Mouse (Mus musculus) liver, embryonic 16.5 days (tissue): ENCODE data around the gene Serpina3a. TPM values are rescaled to one million over a fixed set of nuclear protein-coding genes. Genes with fewer than 3 reads are reported as not detected.

Experiments
- ATAC-seq: fragments of 200-750 bp; cut with Nextera tagmentation; 2 replicates; pipeline ENCODE4 v1.8.0; 2017; ENCODE audit warnings: low read depth, mild to moderate bottlenecking, moderate number of reproducible peaks, moderate library complexity
- H3K27ac ChIP-seq: fragments of 300-500 bp; sonication (generic); 2 replicates; pipeline ENCODE4 v1.5.1; 2014; ENCODE audit warnings: mild to moderate bottlenecking, low read length
- H3K27me3 ChIP-seq: fragments of 300-500 bp; sonication (generic); 2 replicates; pipeline ENCODE4 v1.6.1; 2014; ENCODE audit warnings: low read depth, low read length, mixed read lengths; ENCODE audit not compliant: control insufficient read depth, insufficient read depth
- H3K36me3 ChIP-seq: fragments of 300-500 bp; sonication (generic); 2 replicates; pipeline ENCODE4 v1.6.1; 2014; ENCODE audit warnings: mild to moderate bottlenecking; ENCODE audit not compliant: control insufficient read depth, insufficient read depth
- H3K4me1 ChIP-seq: fragments of 300-500 bp; sonication (generic); 2 replicates; pipeline ENCODE4 v1.6.1; 2014; ENCODE audit warnings: low read depth, low read length, mixed read lengths; ENCODE audit not compliant: control insufficient read depth
- H3K4me2 ChIP-seq: fragments of 300-500 bp; sonication (generic); 2 replicates; pipeline ENCODE4 v1.6.1; 2014; ENCODE audit warnings: low read depth, low read length, mixed read lengths
- H3K4me3 ChIP-seq: fragments of 300-500 bp; sonication (generic); 2 replicates; pipeline ENCODE4 v1.5.1; 2014; ENCODE audit warnings: low read depth, mild to moderate bottlenecking, low read length
- H3K9ac ChIP-seq: fragments of 300-500 bp; sonication (generic); 2 replicates; pipeline ENCODE4 v1.6.1; 2014; ENCODE audit warnings: low read depth, low read length
- H3K9me3 ChIP-seq: fragments of 300-500 bp; sonication (generic); replicated peaks from 2 replicates; pipeline ENCODE4 v1.6.1; 2016; ENCODE audit warnings: low read length; ENCODE audit not compliant: control insufficient read depth
- WGBS: fragments of 180-500 bp; shearing (Covaris S2); extraction: QIAGEN DNeasy Blood & Tissue Kit; methylation state at CpG from one replicate; pipeline ENCODE4 v1.1.7; 2014; ENCODE audit not compliant: insufficient replicate concordance; 5-methylcytosine and 5-hydroxymethylcytosine counted together
- polyA plus RNA-seq: library from polyadenylated mRNA; unstranded; fragments of >200 nt; fragmentation: Nextera tagmentation; extraction: Ambion mirVana; gene quantifications from 2 replicates; pipeline ENCODE4 v1.2.1, GENCODE M21; 2015

The Serpina3a gene
- polyA plus RNA-seq, 1 experiment from 2014 or later = not detected

DNA sequence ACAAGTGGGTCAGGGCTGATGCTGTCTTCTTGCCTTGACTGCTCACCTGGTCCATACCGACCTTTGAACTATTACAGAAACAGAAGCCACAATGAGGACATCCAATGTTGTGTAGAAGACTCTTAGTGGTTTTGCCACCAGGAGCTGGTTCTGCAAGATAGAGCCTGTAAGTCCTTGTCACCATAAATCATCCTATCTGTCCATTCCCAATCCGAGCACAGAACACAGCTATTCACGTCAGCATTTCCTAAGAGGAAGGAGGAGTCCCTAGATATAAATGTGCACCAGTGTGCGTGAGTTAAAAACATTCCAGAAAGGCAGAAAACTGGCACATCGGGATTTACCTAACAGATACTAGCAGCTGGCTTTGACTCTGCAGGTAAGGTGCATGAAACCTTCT is 15.2 kb downstream of the Serpina3a start, which contains the start of gene Serpina3b:
Gene Serpina3b, plus strand, starts transcription at position 301 of the 400 bp plus-strand sequence.
- no peak within 1 kb of the TSS for H3K4me2 ChIP-seq
- H3K27ac ChIP-seq = no peak within 1 kb of the TSS
- H3K4me1 ChIP-seq = no peaks in the 10 kb centered on the region
- H3K9me3 ChIP-seq = no peaks in the 10 kb centered on the region
- no peak within 1 kb of the TSS for H3K4me3 ChIP-seq
- no peaks in the 10 kb centered on the region for H3K27me3 ChIP-seq
- H3K36me3 ChIP-seq = no peaks in the 10 kb centered on the region
- no peak for ATAC-seq
- no peak within 1 kb of the TSS for H3K9ac ChIP-seq
- WGBS = 56% methylated on average over 5 of the region's 5 CpGs

- Histone ChIP-seq H3K4me3 (no peak overlapping the region), H3K27me3 (no peaks in the 10 kb centered on the region), H3K4me1 (no peaks in the 10 kb centered on the region), H3K4me2 (no peak overlapping the region), H3K9ac (no peak overlapping the region), H3K27ac (no peak overlapping the region), H3K36me3 (no peaks in the 10 kb centered on the region), H3K9me3 (no peaks in the 10 kb centered on the region)
- ATAC-seq = no peak; the same call in 1 of the 2 replicates
These were observed 18.5 kb downstream of the Serpina3a start for GRCm38 (mm10) chr12:104131041-104131440.

- Histone ChIP-seq H3K4me3 (no peak overlapping the region), H3K4me2 (no peak overlapping the region), H3K27me3 (no peaks in the 10 kb centered on the region), H3K9ac (no peak overlapping the region), H3K4me1 (no peaks in the 10 kb centered on the region), H3K36me3 (no peaks in the 10 kb centered on the region), H3K9me3 (no peaks in the 10 kb centered on the region), H3K27ac (no peak overlapping the region)
- 70% methylated on average over 2 of the region's 2 CpGs for WGBS
- ATAC-seq = no peak
These were observed 25.7 kb downstream of the Serpina3a start for GRCm38 (mm10) chr12:104138216-104138615.

- Histone ChIP-seq H3K27me3 (no peaks in the 10 kb centered on the region), H3K27ac (no peak overlapping the region), H3K36me3 (no peaks in the 10 kb centered on the region), H3K4me2 (no peak overlapping the region), H3K4me3 (no peak overlapping the region), H3K4me1 (no peaks in the 10 kb centered on the region), H3K9ac (no peak overlapping the region), H3K9me3 (no peaks in the 10 kb centered on the region)
- ATAC-seq = no peak
- 62% methylated on average over 4 of the region's 4 CpGs for WGBS
These were observed 28.1 kb downstream of the Serpina3a start for GRCm38 (mm10) chr12:104140543-104141103.

GRCm38 (mm10) chr12:104141506-104141905 is 29.0 kb downstream of the Serpina3a start:
- Histone ChIP-seq H3K9ac (no peak overlapping the region), H3K27ac (no peak overlapping the region), H3K4me1 (no peaks in the 10 kb centered on the region), H3K4me3 (no peak overlapping the region), H3K9me3 (no peaks in the 10 kb centered on the region), H3K36me3 (no peaks in the 10 kb centered on the region), H3K4me2 (no peak overlapping the region), H3K27me3 (no peaks in the 10 kb centered on the region)
- no peak for ATAC-seq
- 39% methylated on average over 1 of the region's 1 CpGs for WGBS

DNA sequence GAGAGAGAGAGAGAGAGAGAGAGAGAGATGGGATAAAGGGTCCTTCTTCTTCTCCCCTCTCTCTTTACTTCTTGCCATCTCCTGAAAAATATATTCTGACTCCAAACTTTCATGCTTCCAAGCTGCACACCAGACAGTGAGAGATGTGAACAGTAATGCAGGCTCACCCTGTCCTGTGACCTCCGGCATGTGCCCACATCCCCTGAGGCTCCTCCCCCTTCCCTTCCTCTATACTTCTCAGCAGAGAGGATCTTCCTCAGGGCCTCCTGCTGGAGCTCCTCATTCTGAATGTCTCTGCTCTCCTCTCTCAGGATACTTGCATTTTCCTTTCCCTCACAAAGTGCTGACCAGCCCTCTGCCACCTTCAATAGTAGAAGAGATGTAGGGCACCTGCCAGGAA is 29.9 kb downstream of the Serpina3a start:
- Histone ChIP-seq H3K36me3 (no peaks in the 10 kb centered on the region), H3K9me3 (no peaks in the 10 kb centered on the region), H3K4me3 (no peak overlapping the region), H3K9ac (no peak overlapping the region), H3K4me2 (no peak overlapping the region), H3K4me1 (no peaks in the 10 kb centered on the region), H3K27me3 (no peaks in the 10 kb centered on the region), H3K27ac (no peak overlapping the region)
- 21% methylated on average over 1 of the region's 1 CpGs for WGBS
- ATAC-seq = no peak

DNA sequence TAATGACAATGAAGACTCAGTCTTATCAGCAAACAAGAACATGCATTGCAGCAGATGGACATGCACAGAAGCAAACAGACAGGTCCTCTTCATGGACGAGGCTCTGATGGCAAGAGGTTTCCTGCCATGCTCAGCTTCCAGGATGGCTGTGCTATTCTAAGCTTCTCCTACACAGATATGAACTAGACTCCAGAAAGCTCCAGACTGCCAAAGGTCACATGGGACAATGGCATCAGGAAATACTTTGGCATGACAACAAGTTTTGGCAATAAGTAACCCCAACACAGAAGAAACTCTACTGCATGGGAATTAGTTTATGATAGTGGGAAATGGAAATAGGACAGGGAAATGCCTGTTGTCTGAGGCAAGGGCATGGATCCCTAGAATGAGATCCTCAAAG is 30.8 kb downstream of the Serpina3a start:
- Histone ChIP-seq H3K9ac (no peak overlapping the region), H3K4me1 (no peaks in the 10 kb centered on the region), H3K4me2 (no peak overlapping the region), H3K4me3 (no peak overlapping the region), H3K9me3 (no peaks in the 10 kb centered on the region), H3K36me3 (no peaks in the 10 kb centered on the region), H3K27ac (no peak overlapping the region), H3K27me3 (no peaks in the 10 kb centered on the region)
- WGBS = 41% methylated on average over 1 of the region's 1 CpGs
- no peak for ATAC-seq

GRCm38 (mm10) chr12:104145571-104145970 is 33.0 kb downstream of the Serpina3a start:
- Histone ChIP-seq H3K27me3 (no peaks in the 10 kb centered on the region), H3K4me3 (no peak overlapping the region), H3K4me1 (no peaks in the 10 kb centered on the region), H3K9ac (no peak overlapping the region), H3K4me2 (no peak overlapping the region), H3K9me3 (no peaks in the 10 kb centered on the region), H3K27ac (no peak overlapping the region), H3K36me3 (no peaks in the 10 kb centered on the region)
- no peak for ATAC-seq
- WGBS = 54% methylated on average over 2 of the region's 2 CpGs

DNA sequence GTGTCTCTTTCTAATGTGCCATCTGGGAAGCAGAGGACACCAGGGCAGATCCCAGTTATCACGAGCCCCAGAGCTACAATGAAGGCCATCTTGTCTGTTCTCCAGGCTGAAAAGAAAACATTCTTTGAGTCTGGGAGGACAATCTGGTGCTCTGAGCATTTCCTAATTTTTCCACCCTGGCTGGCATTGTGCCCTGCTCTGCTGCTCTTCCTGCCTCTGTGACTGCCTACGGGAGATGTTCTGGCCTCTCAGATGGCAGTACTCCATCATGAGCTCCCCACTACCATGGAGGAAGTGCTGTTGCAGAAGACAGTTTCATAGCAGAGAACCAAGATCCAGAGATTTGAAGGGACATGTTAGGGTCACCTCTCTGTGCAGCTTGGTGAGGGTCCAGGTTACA is 39.5 kb downstream of the Serpina3a start:
- Histone ChIP-seq H3K4me2 (no peak overlapping the region), H3K27ac (no peak overlapping the region), H3K4me1 (no peaks in the 10 kb centered on the region), H3K27me3 (no peaks in the 10 kb centered on the region), H3K36me3 (no peaks in the 10 kb centered on the region), H3K9me3 (no peaks in the 10 kb centered on the region), H3K4me3 (no peak overlapping the region), H3K9ac (no peak overlapping the region)
- 50% methylated on average over 2 of the region's 2 CpGs for WGBS
- no peak for ATAC-seq
